25 mouse cellular contexts compared by ENCODE assay signal in genomic region chr15:74135966-74136365, GRCm38 (mm10).
"Had no signal": no experiment of that assay in that cellular context is flagged by ENCODE, and none has a peak within 500 bp of the region (broad histone marks: within the 10 kb centered on the region; RNA-seq: fewer than 3 reads in every experiment).

No protein-coding gene starts in this region.

- H3K4me3 ChIP-seq: gastrocnemius, adult 2 months; heart, embryonic 10.5 days; heart, embryonic 12.5 days; hindbrain, embryonic 10.5 days; hindbrain, embryonic 12.5 days; intestine, embryonic 15.5 days; limb, embryonic 10.5 days; limb, embryonic 12.5 days; liver, embryonic 13.5 days; liver, embryonic 15.5 days had no signal

- H3K36me3 ChIP-seq: heart, embryonic 10.5 days; heart, embryonic 12.5 days; hindbrain, embryonic 10.5 days; hindbrain, embryonic 12.5 days; intestine, embryonic 15.5 days; limb, embryonic 10.5 days; limb, embryonic 12.5 days; liver, embryonic 13.5 days; liver, embryonic 15.5 days had no signal

- ATAC-seq: hindbrain, embryonic 16.5 days; inflammation-experienced regulatory T-cells, adult 6 months; intestine, embryonic 15.5 days; intestine, postnatal 0 days had no signal

- H3K9me3 ChIP-seq: heart, embryonic 10.5 days; hindbrain, embryonic 10.5 days; hindbrain, embryonic 12.5 days; intestine, embryonic 15.5 days; limb, embryonic 10.5 days; limb, embryonic 12.5 days; liver, embryonic 15.5 days had no signal

- H3K27ac ChIP-seq: gastrocnemius, adult 2 months; heart, embryonic 10.5 days; hindbrain, embryonic 10.5 days; hindbrain, embryonic 12.5 days; hindbrain, embryonic 14.5 days; intestine, embryonic 15.5 days; limb, embryonic 10.5 days; limb, embryonic 12.5 days; liver, embryonic 13.5 days; liver, embryonic 15.5 days had no signal

- H3K4me2 ChIP-seq: heart, embryonic 12.5 days; hindbrain, embryonic 12.5 days; hindbrain, embryonic 14.5 days; intestine, embryonic 15.5 days; limb, embryonic 12.5 days; liver, embryonic 11.5 days; liver, embryonic 13.5 days; liver, embryonic 15.5 days had no signal

- H3K9ac ChIP-seq: heart, embryonic 12.5 days; hindbrain, embryonic 12.5 days; hindbrain, embryonic 14.5 days; intestine, embryonic 15.5 days; limb, embryonic 12.5 days; liver, embryonic 13.5 days; liver, embryonic 15.5 days had no signal

- H3K4me1 ChIP-seq: heart, embryonic 10.5 days; heart, embryonic 12.5 days; hindbrain, embryonic 10.5 days; hindbrain, embryonic 12.5 days; intestine, embryonic 15.5 days; limb, embryonic 10.5 days; limb, embryonic 12.5 days; liver, embryonic 13.5 days; liver, embryonic 15.5 days had no signal

- DNase-seq: gastrocnemius, adult 2 months; gastrocnemius, postnatal 10 days; gastrocnemius, postnatal 25 days; heart, adult 18-20 months; heart, postnatal 10 days; heart, postnatal 4 days; kidney, adult 18-20 months; kidney, adult 8-10 months; kidney, postnatal 10 days; kidney, postnatal 25 days; liver; liver, embryonic 13.5 days had no signal

- H3K27me3 ChIP-seq: heart, embryonic 12.5 days; hindbrain, embryonic 12.5 days; intestine, embryonic 15.5 days; liver, embryonic 13.5 days; liver, embryonic 15.5 days had no signal
